Mouse (Mus musculus): ENCODE results near the gene Gfod2. TPM values are rescaled to one million over a fixed set of nuclear protein-coding genes. Genes with fewer than 3 reads are reported as not detected.

Gene Gfod2
- total and polyA plus RNA-seq, 3 experiments = 7.0 to 8.3 TPM; not detected in 1

- Histone ChIP-seq H3K79me2 (ENCODE audit: control insufficient read depth, insufficient read depth, low read length, poor library complexity) (no peaks in the 10 kb centered on the region), H3K27ac (ENCODE audit: control insufficient read depth, low read depth, low read length) (no peak overlapping the region), H3K9me3 (replicated peaks; ENCODE audit: insufficient read depth, low read length) (no peaks in the 10 kb centered on the region), H3K4me3 (ENCODE audit: control insufficient read depth in 1 of 2, insufficient read depth in 1 of 2, low read depth in 2 of 2, low read length in 2 of 2) (no peak overlapping the region), H3K36me3 (ENCODE audit: control insufficient read depth in 1 of 2, insufficient read depth in 2 of 2, low read length in 2 of 2) (no peaks in the 10 kb centered on the region; a peak in 1 of 4 replicates), H3K9ac (ENCODE audit: control insufficient read depth, low read depth, low read length, poor library complexity, severe bottlenecking) (no peak overlapping the region), H3K27me3 (ENCODE audit: control insufficient read depth in 1 of 2, insufficient read depth in 2 of 2, low read length in 2 of 2) (no peaks in the 10 kb centered on the region), H3K4me1 (ENCODE audit: control insufficient read depth in 1 of 2, insufficient read depth in 2 of 2, low read length in 2 of 2) (no peaks in the 10 kb centered on the region)
- no peak for DNase-seq (ENCODE audit: low read depth, low spot score)
- TF ChIP-seq SIN3A (IDR thresholded peaks at IDR 0.05; ENCODE audit: low read length) (no peak), GATA1 (IDR thresholded peaks at IDR 0.05; ENCODE audit: low read depth, low read length) (no peak), MEF2A (IDR thresholded peaks at IDR 0.05; ENCODE audit: extremely low read depth, insufficient replicate concordance, low read depth, low read length, poor library complexity, severe bottlenecking) (no peak), CTCF (IDR thresholded peaks at IDR 0.05 in 2 of 3, conservative IDR thresholded peaks at IDR 0.05 in 1 of 3; ENCODE audit: control insufficient read depth in 1 of 3, insufficient read depth in 1 of 3, low read depth in 2 of 3, low read length in 3 of 3, poor library complexity in 1 of 3, severe bottlenecking in 1 of 3) (no peak), MYB (IDR thresholded peaks at IDR 0.05; ENCODE audit: low read depth, low read length) (no peak), E2F4 (IDR thresholded peaks at IDR 0.05; ENCODE audit: borderline replicate concordance, low read depth, low read length) (no peak), ZNF384 (IDR thresholded peaks at IDR 0.05; ENCODE audit: low read depth, low read length) (no peak), TCF12 (IDR thresholded peaks at IDR 0.05; ENCODE audit: low read depth, low read length) (no peak), TAL1 (IDR thresholded peaks at IDR 0.05; ENCODE audit: low read length) (no peak), MAX (IDR thresholded peaks at IDR 0.05; ENCODE audit: low read length) (no peak), EP300 (IDR thresholded peaks at IDR 0.05; ENCODE audit: low read depth in 1 of 2, low read length in 2 of 2) (no peak), RCOR1 (IDR thresholded peaks at IDR 0.05; ENCODE audit: low read depth, low read length) (no peak)
Measured at GRCm38 (mm10) chr8:105687512-105687911, 71.0 kb downstream of the Gfod2 start.

GRCm38 (mm10) chr8:105686551-105686950 is 71.9 kb downstream of the Gfod2 start:
- no peaks in the 10 kb centered on the region for H3K4me1 ChIP-seq (ENCODE audit: control insufficient read depth in 1 of 2, insufficient read depth in 2 of 2, low read length in 2 of 2)
- no peaks in the 10 kb centered on the region for H3K9me3 ChIP-seq (replicated peaks; ENCODE audit: insufficient read depth, low read length)
- no peak overlapping the region for H3K4me3 ChIP-seq (ENCODE audit: control insufficient read depth in 1 of 2, insufficient read depth in 1 of 2, low read depth in 2 of 2, low read length in 2 of 2)

More at GRCm38 (mm10) chr8:105686551-105686950, 71.9 kb downstream of the Gfod2 start:
- TF ChIP-seq HCFC1 (IDR thresholded peaks at IDR 0.05; ENCODE audit: low read depth, low read length) (no peak), UBTF (IDR thresholded peaks at IDR 0.05; ENCODE audit: borderline replicate concordance, insufficient read depth, low read depth, low read length) (no peak), NELFE (IDR thresholded peaks at IDR 0.05; ENCODE audit: low read depth, low read length) (no peak), E2F4 (IDR thresholded peaks at IDR 0.05; ENCODE audit: borderline replicate concordance, low read depth, low read length) (no peak), CHD1 (IDR thresholded peaks at IDR 0.05; ENCODE audit: low read depth, low read length) (no peak), USF1 (IDR thresholded peaks at IDR 0.05; ENCODE audit: low read depth, low read length) (no peak), ZNF384 (IDR thresholded peaks at IDR 0.05; ENCODE audit: low read depth, low read length) (no peak), JUND (IDR thresholded peaks at IDR 0.05; ENCODE audit: low read depth, low read length) (no peak), POLR2A (IDR thresholded peaks at IDR 0.05; ENCODE audit: control insufficient read depth in 1 of 2, insufficient read depth in 1 of 2, low read depth in 1 of 2, low read length in 2 of 2, poor library complexity in 1 of 2) (no peak), SIN3A (IDR thresholded peaks at IDR 0.05; ENCODE audit: low read length) (no peak)
- DNase-seq (ENCODE audit: low read depth, low spot score) = no peak
- Histone ChIP-seq H3K9ac (ENCODE audit: control insufficient read depth, low read depth, low read length, poor library complexity, severe bottlenecking) (no peak overlapping the region), H3K27ac (ENCODE audit: control insufficient read depth, low read depth, low read length) (no peak overlapping the region), H3K27me3 (ENCODE audit: control insufficient read depth in 1 of 2, insufficient read depth in 2 of 2, low read length in 2 of 2) (no peaks in the 10 kb centered on the region), H3K36me3 (ENCODE audit: control insufficient read depth in 1 of 2, insufficient read depth in 2 of 2, low read length in 2 of 2) (peaks cover 0 to 4% of the 10 kb centered on the region in 2 experiments; a peak in 2 of 4 replicates), H3K79me2 (ENCODE audit: control insufficient read depth, insufficient read depth, low read length, poor library complexity) (no peaks in the 10 kb centered on the region)
